Mouse (Mus musculus) urinary bladder, postnatal 14 days (tissue): ENCODE results near the gene Mob3c.

Experiments
- DNase-seq: peaks from one replicate; pipeline ENCODE4 v3.0.0; 2021; ENCODE audit warnings: low spot score

Mob3c gene

DNA sequence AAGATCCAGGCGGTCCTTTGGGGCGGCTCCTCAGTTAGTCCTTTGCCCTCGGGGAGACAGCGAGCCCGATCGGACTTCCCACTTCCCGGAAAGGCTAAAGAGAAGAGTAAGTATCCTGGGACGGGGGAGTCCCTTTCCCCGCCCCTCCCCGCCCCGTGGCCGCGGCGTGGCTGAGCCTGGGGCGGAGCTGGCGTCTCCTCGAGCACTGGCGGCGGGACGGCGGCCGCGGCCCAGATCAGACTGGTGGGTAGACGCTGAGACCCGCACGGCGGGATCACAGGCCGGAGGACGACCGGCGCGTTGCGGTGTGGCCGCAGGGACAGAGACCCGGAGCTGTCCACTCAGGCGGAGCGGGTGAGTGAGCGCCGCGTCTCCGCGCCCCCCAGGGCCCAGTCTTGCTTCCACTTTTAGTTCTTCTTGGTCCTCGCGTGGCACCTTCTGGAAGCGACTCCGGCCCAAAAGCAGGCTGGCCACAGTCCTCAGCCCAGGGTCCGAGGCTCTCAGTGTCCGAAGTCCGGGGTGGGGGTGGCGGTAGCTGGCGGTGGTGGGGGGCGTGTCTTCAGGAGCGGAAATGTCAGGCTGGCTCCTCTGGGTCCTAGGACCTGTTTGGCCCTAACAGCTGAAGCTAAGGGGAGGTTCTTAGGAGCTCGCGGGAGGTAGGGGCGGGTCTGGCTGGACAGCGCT lies at the start of gene Mob3c:
TSS of gene Mob3c (plus strand) at position 205 of the 684 bp plus-strand sequence.
- DNase-seq = peak; percentile 79

DNA sequence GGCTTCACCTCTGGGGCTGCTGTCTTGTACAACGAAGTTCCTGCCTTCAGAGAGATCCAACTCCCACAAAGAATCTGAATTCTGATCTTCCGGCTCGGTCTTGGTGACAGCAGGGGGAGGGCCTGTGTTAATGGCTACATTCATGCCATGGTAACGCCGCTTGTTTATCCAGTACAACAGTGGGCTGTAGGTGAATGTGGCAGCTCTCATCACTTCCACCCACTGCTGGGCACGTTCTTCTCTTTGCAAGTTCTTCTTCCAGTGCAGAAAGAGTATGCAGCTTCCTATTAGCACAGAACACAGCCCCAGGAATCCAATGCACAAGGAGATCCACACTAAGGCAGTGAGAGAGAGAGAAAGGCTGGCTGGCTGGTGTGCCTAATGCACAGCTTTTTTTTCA lies 47.6 kb upstream of the Mob3c start:
- no peak for DNase-seq

DNA sequence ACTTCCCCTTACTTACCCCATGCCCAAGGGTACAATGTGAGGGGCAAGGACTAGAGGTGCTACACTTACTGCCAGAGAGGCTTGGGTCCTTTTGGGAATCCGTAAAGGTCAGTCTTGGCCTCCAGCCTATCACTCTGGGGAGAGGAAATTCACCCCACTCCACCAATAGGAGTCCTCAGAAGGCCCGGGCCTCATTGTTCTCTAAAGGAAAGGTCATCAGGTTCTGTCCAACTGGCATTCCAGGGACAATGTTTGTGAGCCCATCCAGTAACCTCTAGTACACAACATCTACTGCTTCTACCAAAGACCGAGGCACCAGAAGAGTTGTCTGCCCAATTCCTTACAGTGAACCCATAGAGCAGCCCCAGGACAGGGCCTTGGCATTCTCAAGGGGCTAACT lies 47.0 kb upstream of the Mob3c start, which contains the start of gene Tex38:
TSS of gene Tex38 (minus strand) at position 101 of the 400 bp plus-strand sequence.
- no peak for DNase-seq

DNA sequence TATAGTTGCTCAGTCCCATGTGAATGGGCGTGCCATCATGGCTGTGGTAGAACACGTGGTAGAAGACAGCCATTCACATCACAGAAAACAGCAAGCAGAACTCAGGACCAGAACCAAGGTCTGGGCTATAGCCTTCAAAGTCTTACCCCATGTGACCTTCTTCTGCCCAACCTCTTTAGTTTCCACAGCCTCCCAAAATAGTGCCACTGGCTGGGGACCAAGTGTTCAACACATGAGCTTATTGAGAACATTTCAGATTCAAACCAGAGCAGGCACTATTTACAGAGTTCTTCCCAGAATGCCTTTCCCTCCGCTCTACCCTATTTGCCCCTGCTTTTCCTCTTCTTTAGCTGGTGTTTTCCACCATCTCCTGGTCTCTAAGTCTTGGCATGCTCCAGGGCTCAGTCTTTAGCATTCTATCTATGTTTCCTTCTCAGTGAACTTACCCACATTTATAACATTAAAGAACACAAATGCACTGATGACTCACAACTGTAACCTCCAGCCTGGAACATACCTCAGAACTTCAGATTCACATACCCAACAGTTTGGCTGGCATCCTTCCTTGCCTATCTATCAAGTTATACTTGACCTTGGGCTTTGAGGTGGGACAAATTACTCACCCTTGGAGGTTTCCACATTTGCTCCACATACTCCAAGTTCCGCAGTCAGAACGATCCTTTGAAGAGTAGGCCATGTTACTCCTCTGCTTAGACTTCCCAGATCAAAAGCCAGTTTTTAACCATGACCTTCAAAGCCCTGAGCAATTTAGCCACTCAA lies 45.7 kb upstream of the Mob3c start:
- no peak for DNase-seq

DNA sequence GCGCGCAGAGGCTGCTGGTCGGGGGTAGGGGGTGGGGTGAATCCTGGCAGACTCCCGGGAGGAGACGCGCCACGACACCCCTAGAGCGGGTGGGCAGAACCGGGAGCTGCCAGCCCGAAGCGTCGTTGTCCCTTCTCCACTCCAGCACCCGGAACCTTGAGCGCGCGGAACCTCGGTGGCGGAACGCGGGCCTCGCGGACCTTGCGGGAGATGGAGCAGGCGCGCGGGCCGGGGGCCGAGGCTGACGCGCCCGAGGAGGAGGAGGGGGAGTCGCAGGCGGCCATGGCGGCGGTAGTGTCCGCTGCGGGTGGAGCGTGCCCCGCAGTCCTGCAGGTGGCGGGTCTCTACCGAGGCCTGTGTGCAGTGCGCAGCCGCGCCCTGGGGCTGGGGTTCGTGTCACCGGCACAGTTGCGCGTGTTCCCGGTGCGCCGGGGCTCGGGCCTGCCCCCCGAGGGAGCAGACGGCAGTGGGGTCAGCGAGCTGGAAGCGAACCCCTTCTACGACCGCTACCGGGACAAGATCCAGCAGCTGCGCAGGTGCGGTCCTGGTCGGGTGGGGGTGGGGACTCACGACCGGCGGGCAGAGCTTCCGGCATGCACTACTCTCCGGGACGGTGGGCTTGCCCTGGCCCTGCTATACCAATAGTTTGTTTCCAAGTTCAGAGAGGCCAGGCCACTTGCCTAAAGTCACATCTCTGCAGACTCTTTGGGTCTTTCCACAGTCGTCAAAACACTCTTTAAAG lies 43.0 kb upstream of the Mob3c start, which contains the start of gene Atpaf1:
TSS of gene Atpaf1 (plus strand) at position 44 of the 742 bp plus-strand sequence.
- peak; percentile 68 for DNase-seq

DNA sequence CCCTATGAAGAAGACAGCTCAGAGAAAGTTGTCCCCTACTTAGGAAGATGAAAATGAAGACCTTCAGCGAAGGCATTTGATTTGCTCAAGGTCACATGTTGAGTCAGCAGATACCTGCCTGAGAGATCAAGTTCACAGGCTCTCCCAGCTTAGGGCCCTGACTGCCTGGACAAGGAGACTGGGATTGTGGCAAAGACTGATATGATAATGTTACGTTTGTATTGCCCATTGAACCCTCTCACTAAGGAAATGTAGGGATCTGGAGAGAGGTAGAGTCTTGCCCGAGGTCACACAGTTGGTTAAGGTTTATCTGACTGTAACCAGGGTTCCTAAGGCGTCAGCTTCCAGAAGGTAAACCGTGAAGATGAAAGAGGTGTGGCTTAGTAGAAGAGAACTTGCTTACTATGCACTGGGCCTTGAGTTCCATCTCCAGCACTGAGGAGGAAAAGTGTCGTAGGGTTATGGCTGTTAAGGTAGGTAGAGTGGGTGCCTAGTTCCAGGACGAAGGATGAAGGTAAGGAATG lies 42.3 kb upstream of the Mob3c start:
- DNase-seq = no peak

DNA sequence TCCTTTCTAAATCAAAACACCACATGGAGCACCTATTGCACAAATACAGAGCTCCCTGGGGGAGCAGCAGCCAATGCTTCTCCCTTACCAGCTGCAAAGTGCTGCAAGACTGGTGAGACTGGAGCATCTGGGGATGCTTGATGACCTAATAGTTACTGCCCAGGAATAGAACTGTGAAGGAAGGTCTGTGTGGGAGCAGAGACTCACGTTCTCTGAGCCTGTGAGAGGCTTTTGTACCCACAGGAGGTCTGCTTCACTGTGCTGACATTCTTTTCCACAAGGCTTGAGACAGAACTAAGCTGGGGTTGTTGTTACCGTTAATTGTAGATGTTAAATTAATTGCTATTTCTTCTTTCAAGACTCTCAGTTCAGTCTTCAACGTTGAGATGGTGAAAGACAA lies 37.0 kb upstream of the Mob3c start:
- no peak for DNase-seq

DNA sequence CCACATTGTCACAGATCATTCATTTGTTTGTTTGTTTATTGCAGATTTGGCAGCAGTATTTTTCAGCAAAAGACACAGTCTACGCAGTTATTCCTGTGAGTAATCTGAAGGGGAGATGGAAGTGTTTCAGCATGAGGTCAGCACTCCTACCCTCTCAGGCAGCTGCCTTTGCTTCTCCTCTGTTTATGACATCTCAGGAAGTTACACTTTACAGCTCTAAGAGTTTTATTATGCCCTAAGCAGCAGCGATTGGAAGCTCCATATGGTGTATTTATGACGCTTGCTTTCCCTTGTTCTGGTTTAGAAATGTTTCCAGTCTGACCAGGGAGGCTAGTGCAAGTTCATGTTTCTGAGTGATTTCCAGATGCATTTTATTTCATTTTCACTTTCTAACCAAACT lies 32.5 kb upstream of the Mob3c start:
- DNase-seq = no peak

DNA sequence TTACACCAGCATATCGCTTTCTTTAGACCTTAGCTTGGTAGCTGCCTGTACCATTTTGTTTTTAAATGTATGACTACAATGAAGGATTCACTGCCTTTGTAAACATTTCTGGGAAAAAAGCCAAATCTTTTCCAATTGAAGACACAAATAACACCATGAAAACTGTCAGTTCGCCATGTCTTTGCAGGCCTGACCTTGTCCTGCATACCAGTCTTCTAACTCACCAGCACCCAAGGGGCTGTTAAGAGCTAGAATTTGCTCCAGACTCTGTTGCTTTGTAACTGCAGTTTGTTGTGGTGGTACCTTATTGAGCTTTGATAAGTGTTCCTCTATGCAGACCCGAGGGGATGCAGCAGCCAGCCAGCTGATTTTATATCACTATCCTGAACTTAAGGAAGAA lies 27.9 kb upstream of the Mob3c start:
- no peak for DNase-seq

DNA sequence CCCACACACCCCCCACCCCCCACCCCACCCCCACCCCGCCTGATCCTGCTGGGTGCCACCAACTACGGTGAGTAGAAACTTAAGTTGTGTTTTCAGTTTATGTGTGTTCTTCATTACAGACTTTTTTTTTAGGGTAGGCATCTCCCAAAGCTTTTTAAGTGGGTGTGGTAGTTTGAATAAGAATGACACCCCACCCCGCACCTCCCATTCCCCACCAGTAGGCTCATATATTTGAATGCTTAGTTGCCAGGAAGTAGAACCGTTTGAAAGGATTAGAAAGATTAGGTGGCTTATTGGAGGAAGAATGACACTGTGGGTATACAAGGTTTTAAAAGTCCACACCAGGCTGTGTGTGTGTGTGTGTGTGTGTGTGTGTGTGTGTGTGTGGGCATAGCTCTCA lies 15.6 kb upstream of the Mob3c start:
- no peak for DNase-seq

DNA sequence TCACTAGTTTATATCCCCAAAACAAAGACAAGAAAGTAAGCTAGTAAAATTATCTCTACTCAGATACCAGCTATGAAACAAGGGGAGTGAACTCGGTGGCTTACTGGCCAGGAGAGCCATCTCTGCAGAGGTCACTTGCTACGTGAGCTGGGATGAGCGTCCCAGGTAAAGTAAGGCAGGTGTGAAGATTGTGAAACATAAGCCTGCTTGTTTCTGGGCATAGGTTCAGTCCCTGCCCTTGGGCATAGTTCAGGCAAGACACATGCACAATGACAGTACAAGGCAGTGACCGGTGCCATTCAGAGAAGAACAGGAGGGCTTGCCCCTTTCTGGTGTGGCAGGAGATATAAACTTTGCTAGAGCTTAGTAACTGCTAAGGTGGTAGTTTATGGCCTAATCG lies 12.3 kb upstream of the Mob3c start:
- DNase-seq = no peak

DNA sequence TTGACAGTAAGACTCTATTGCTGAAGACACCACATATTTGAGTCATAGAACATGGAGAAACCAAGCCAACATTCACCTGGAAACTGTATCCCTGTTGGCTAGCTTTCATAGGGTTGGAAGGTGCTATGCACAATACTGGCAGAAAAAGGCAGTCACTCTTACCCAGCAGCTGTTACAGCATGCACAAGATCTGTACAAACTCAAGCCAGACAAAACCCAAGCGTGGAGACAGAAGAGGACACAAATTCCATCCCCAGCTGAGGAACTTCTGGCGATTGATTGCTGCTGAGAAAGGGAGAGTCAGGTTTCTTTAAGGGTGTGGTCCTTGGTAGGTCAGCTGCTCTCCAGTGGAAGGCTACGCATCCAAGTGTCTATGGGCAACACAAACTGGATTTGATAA lies 7.7 kb upstream of the Mob3c start:
- DNase-seq = no peak

DNA sequence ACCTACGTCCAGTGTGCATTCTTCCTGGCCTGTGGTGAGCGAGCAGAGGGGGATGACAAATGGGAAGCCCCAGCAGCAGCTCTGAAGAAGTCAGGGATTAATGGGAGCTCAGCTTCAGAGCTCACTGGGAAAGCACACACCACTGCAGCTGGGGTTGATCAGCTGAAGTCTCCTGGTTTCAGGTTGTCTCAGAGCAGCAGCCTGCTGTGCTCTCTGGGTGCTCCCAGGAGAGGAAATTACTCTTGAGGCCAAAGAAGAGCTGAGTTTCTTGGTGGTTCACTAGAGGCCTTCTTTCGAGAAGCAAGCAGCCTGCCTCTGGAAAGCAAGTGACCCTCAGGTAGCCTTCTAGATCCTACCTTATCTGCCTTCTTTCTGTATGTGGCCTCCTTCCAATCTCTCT lies 6.9 kb upstream of the Mob3c start:
- DNase-seq = no peak

DNA sequence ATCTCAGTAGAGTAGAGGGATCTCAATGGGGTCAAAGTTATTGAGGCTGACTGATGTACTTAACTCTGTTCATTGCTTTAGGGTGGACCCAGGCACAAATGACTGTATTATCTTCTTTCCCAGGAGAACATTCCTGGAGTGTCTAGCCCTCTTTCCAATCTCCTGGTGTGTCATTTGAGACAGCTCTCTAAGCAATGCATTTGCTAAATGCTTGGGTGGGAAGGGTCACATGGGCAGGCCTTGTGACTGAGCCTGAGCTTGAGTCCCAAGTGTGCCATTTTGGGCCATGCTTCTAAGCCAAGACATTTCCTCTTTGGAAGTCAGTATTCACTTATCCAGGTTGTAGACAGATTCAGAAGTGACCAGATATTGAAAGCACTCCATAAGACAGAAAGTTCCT lies 6.5 kb upstream of the Mob3c start:
- DNase-seq = no peak

DNA sequence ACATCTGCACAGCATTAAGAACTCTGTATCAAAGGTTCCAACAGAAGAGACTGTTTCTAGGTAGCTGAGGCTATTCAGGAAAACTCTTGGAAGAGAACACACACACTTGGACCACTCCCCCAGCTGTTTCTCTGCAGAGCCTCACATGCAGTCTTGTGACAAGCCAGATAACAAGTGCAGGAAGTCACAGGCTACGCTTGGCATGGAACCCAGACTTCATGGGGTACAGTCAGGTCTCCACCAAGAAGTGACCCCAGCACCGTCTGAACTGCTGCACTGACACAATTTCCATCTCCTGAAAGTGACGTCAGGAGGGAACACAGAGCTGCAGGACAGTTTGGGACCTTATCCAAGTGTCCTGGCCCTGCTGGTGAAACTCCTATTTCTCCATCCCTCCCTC lies 6.0 kb upstream of the Mob3c start:
- no peak for DNase-seq

DNA sequence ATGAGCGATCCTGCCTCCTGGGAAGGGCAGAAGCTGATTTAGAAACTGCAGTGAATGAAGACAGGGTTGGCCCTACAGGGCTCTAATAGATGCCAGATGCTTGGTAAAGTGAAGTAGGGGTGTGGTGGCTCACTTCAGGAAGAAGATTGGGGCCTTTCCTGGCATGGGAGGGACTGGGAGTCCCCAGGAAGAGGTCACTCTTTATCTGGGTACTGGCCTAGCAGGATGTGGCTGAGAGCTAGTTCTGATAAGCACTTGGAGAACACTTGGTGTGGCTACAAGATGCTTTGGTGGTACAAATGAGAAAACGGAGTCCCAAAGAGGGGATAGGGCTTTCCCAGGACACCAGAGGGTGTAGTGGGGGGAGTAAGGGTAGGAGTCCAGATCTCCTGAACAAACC lies 3.7 kb upstream of the Mob3c start:
- DNase-seq = no peak

DNA sequence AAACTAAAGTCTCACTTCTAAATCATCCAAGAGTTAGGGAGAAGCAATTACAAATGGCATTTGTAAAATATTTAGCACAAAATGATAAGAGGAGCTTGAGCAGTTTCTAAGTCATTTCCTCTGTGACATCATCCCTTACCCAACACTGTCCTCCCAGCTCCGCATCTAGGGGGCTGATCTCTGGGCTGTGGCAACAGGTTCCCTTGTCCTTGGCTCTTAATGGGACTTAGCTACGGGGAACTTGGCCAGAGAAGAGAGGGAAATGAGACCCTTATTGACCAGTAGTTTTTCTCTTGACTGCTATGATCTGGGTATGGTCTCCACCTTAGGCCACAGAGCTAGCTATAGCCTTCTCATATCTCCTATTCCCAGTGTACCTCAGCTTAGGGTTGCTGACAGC lies 2.6 kb upstream of the Mob3c start:
- DNase-seq = no peak

DNA sequence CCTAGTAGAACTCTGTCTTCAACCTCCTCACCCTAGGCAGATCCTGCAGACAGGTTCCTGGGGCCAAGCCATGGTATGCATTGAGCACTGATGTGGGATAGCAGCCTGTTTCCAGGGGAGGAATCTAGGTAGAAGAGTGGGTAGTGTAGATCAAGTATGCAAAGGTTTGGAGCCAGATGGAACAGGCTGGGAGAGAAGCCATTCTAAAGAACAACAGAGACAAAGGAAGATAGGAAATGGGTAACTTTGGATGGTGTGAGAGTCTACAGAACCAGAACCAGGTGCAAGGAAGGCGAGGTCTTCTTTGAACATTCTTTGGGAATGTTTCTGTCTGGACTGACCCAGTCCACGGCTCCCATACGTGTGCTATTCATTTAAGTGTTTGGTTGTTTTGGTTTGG lies 826 bp upstream of the Mob3c start:
- DNase-seq = no peak

DNA sequence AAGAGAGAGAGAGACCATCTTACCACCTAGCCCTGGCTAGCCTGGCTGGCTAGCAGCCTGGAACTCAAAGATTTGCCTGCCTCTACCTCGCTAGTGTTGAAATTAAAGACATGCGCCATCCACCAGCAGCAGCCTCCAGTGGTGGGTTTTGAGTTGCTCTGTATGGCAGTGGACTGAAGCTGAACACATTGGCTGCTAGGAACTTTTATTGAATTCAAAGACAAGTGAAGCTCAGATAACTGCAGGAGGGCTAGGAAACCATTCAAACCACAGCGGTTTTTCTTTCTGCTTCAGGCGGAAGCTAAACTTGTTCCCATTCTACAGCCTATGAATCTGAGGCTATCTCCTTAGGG lies 381 bp upstream of the Mob3c start:
- no peak for DNase-seq

DNA sequence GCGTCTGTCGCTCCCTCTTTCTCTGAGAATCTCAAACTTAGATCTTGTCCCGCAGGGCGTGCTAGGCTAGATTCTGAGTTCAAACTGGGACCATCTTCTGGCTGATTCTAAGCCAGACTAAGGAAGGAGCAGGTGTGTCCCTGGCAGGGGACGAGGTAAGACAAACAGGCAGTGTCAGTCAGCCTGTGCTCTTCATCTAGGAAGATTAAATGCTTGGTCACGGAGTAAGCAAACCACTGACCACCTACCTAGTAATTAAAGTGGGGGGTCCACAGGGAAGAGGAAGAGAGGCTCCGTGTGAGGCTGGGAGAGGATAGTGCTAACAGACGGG lies 645 bp downstream of the Mob3c start:
- no peak for DNase-seq

DNA sequence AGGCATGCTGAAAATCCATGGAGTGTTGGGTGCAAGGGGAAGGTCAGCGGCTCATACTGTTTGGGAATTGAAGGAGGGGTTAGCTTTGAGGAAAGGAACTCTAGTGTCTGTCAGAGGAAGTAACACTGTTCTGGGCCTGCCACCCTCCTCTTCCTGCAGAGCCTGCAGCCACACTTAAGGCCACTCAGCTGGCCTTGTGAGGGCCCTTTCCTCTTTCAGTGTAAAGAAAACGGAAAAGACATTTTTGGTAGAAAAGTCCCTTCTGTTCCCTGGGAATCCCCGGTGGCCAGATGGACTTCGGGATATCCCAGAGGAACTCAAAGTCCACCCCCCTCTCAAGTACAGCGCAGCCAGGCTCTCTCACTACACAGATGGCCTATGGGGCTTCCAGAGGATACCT lies 2.6 kb downstream of the Mob3c start:
- no peak for DNase-seq

DNA sequence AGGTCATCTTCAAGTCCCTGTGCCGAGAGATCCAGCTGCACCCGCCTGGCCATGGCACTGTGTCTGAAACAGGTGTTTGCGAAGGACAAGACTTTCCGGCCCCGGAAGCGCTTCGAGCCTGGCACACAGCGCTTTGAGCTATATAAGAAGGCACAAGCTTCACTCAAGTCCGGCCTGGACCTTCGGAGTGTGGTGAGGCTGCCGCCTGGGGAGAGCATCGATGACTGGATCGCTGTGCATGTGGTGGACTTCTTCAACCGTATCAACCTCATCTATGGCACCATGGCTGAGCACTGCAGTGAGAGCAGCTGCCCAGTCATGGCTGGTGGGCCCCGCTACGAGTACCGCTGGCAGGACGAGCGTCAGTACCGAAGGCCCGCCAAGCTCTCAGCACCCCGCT lies 3.3 kb downstream of the Mob3c start:
- DNase-seq = no peak

DNA sequence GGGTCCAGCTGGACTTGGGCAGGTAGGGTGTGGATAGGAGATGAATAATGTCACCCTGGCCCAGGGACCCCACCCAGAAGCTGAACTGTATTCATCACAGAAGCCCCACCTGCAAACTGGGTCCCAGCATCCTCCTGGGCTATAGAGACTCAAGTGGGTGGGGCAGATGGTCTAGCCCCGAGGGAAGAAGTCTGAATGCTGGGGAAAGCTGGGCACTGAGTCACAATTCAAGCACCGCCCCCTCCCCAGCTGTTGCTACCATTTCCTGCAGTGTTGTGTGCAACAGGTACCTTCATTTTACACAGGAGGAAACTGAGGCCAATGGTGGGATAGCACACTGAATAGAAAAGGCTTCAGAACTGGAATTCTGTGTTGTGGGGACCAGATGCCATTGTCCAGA lies 4.1 kb downstream of the Mob3c start:
- DNase-seq = no peak
